Mouse (Mus musculus): ENCODE data around the gene Gfpt2. TPM values are rescaled to one million over a fixed set of nuclear protein-coding genes. Genes with fewer than 3 reads are reported as not detected.
"Not testable (repeated sequence)": the region's sequence is repeated elsewhere in the genome, so short reads cannot be mapped to it uniquely, and the experiment has no call there.

The Gfpt2 gene
- total and polyA plus RNA-seq, 3 experiments: 0.04 TPM; not detected in 2

GRCm38 (mm10) chr11:49808946-49809345, 15.0 kb downstream of the Gfpt2 start:
- TF ChIP-seq SIN3A (IDR thresholded peaks at IDR 0.05; ENCODE audit: low read length) (no peak), EP300 (IDR thresholded peaks at IDR 0.05; ENCODE audit: low read length) (no peak), MYC (IDR thresholded peaks at IDR 0.05; ENCODE audit: low read depth, low read length) (no peak), NRF1 (IDR thresholded peaks at IDR 0.05; ENCODE audit: low read depth, low read length) (no peak), JUN (IDR thresholded peaks at IDR 0.05; ENCODE audit: insufficient read depth, low read depth, low read length) (no peak), MEF2A (IDR thresholded peaks at IDR 0.05; ENCODE audit: borderline replicate concordance, low read depth, low read length) (no peak), GABPA (IDR thresholded peaks at IDR 0.05; ENCODE audit: insufficient replicate concordance, low read depth, low read length) (no peak), MAZ (IDR thresholded peaks at IDR 0.05; ENCODE audit: low read depth, low read length) (no peak), MAX (IDR thresholded peaks at IDR 0.05; ENCODE audit: low read length) (no peak), POLR2A (IDR thresholded peaks at IDR 0.05; ENCODE audit: low read depth, low read length) (no peak), HCFC1 (IDR thresholded peaks at IDR 0.05; ENCODE audit: low read depth, low read length) (no peak), USF1 (IDR thresholded peaks at IDR 0.05; ENCODE audit: low read depth, low read length) (no peak)
- Histone ChIP-seq H3K27ac (ENCODE audit: insufficient read depth, low read depth) (no peak overlapping the region), H3K79me2 (replicated peaks; ENCODE audit: control insufficient read depth, extremely low read depth, insufficient read depth, poor library complexity, severe bottlenecking) (no peaks in the 10 kb centered on the region), H3K4me2 (ENCODE audit: insufficient read depth, low read depth, poor library complexity, severe bottlenecking) (no peak overlapping the region), H3K4me3 (replicated peaks in 1 of 3; ENCODE audit: low read depth in 2 of 3, low read length in 2 of 3, poor library complexity in 1 of 3) (no peak overlapping the region), H3K9ac (ENCODE audit: insufficient read depth, low read depth) (no peak overlapping the region), H3K4me1 (ENCODE audit: control insufficient read depth in 1 of 2, insufficient read depth in 2 of 2) (no peaks in the 10 kb centered on the region), H3K9me3 (replicated peaks; ENCODE audit: low read length) (no peaks in the 10 kb centered on the region), H3K36me3 (replicated peaks in 1 of 2; ENCODE audit: control insufficient read depth in 1 of 2, insufficient read depth in 1 of 2, low read length in 1 of 2) (no peaks in the 10 kb centered on the region), H3K27me3 (replicated peaks) (no peaks in the 10 kb centered on the region)
- dilution Hi-C loops (cut with MboI; ENCODE audit: extremely low pct_ligation_motif_present, extremely low pct_unique_long_range_greater_than_20kb, low sequenced_read_pairs) (no loop called here), in situ Hi-C loops (cut with MboI; ENCODE audit: low pct_ligation_motif_present, low pct_unique_long_range_greater_than_20kb, low sequenced_read_pairs) (no loop called here)
- no peak for DNase-seq (ENCODE audit: extremely low read depth)

- H3K4me3 ChIP-seq (replicated peaks in 1 of 3; ENCODE audit: low read depth in 2 of 3, low read length in 2 of 3, poor library complexity in 1 of 3); H3K36me3 ChIP-seq (replicated peaks in 1 of 2; ENCODE audit: control insufficient read depth in 1 of 2, insufficient read depth in 1 of 2, low read length in 1 of 2); H3K9me3 ChIP-seq (replicated peaks; ENCODE audit: low read length); H3K4me2 ChIP-seq (ENCODE audit: insufficient read depth, low read depth, poor library complexity, severe bottlenecking); H3K9ac ChIP-seq (ENCODE audit: insufficient read depth, low read depth); H3K79me2 ChIP-seq (replicated peaks; ENCODE audit: control insufficient read depth, extremely low read depth, insufficient read depth, poor library complexity, severe bottlenecking); DNase-seq (ENCODE audit: extremely low read depth); in situ Hi-C loops (cut with MboI; ENCODE audit: low pct_ligation_motif_present, low pct_unique_long_range_greater_than_20kb, low sequenced_read_pairs); H3K27me3 ChIP-seq (replicated peaks); H3K27ac ChIP-seq (ENCODE audit: insufficient read depth, low read depth); dilution Hi-C loops (cut with MboI; ENCODE audit: extremely low pct_ligation_motif_present, extremely low pct_unique_long_range_greater_than_20kb, low sequenced_read_pairs); H3K4me1 ChIP-seq (ENCODE audit: control insufficient read depth in 1 of 2, insufficient read depth in 2 of 2): not testable (repeated sequence)
These were observed 16.7 kb downstream of the Gfpt2 start for GRCm38 (mm10) chr11:49810696-49811095.

DNA sequence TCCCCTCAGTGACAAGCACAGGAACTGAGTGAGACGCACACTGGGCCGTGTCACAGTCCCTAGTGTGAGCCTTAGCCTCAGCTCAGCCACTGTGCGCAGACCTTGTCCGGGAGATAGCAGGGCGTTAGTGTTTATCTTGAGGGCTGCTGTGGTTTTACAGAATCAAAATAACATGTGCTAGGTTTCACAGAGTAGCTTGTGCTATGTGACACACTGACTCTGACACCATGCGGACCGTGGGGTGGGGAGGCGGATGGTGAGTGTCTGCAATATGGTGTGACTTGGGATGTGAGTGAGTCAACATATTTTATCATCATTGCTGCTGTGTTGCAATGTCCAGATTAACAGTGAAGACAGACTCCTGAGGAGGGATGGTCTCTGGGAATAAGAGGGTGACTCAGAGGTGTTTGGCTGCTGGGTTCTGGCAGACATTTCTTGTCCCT, 17.1 kb downstream of the Gfpt2 start:
- no peak overlapping the region for H3K9ac ChIP-seq (ENCODE audit: insufficient read depth, low read depth)
- in situ Hi-C loops (cut with MboI; ENCODE audit: low pct_ligation_motif_present, low pct_unique_long_range_greater_than_20kb, low sequenced_read_pairs): no loop called here
- H3K36me3 ChIP-seq (replicated peaks in 1 of 2; ENCODE audit: control insufficient read depth in 1 of 2, insufficient read depth in 1 of 2, low read length in 1 of 2): no peaks in the 10 kb centered on the region
- no peaks in the 10 kb centered on the region for H3K79me2 ChIP-seq (replicated peaks; ENCODE audit: control insufficient read depth, extremely low read depth, insufficient read depth, poor library complexity, severe bottlenecking)
- dilution Hi-C loops (cut with MboI; ENCODE audit: extremely low pct_ligation_motif_present, extremely low pct_unique_long_range_greater_than_20kb, low sequenced_read_pairs): no loop called here
- no peak overlapping the region for H3K4me2 ChIP-seq (ENCODE audit: insufficient read depth, low read depth, poor library complexity, severe bottlenecking)
- DNase-seq (ENCODE audit: extremely low read depth): no peak
- H3K27me3 ChIP-seq (replicated peaks): no peaks in the 10 kb centered on the region
- no peaks in the 10 kb centered on the region for H3K9me3 ChIP-seq (replicated peaks; ENCODE audit: low read length)
- H3K27ac ChIP-seq (ENCODE audit: insufficient read depth, low read depth): no peak overlapping the region
- no peak for TF ChIP-seq MEF2A (IDR thresholded peaks at IDR 0.05; ENCODE audit: borderline replicate concordance, low read depth, low read length)
- no peak for TF ChIP-seq ETS1 (conservative IDR thresholded peaks at IDR 0.05; ENCODE audit: low read depth, low read length)
- no peak for TF ChIP-seq KAT2A (IDR thresholded peaks at IDR 0.05; ENCODE audit: insufficient replicate concordance, low read length)
- TF ChIP-seq ZNF384 (IDR thresholded peaks at IDR 0.05; ENCODE audit: low read depth, low read length): no peak
- TF ChIP-seq ZKSCAN1 (IDR thresholded peaks at IDR 0.05; ENCODE audit: borderline replicate concordance, low read depth, low read length): no peak
- no peak for TF ChIP-seq ZMIZ1 (IDR thresholded peaks at IDR 0.05; ENCODE audit: low read depth, low read length)
- TF ChIP-seq HCFC1 (IDR thresholded peaks at IDR 0.05; ENCODE audit: low read depth, low read length): no peak
- no peak for TF ChIP-seq TCF12 (IDR thresholded peaks at IDR 0.05; ENCODE audit: low read depth, low read length)
- TF ChIP-seq MAX (IDR thresholded peaks at IDR 0.05; ENCODE audit: low read length): no peak
- no peak for TF ChIP-seq SMC3 (IDR thresholded peaks at IDR 0.05; ENCODE audit: low read depth, low read length)
- no peak for TF ChIP-seq CHD2 (IDR thresholded peaks at IDR 0.05; ENCODE audit: low read length)
- TF ChIP-seq E2F4 (IDR thresholded peaks at IDR 0.05; ENCODE audit: insufficient replicate concordance, low read depth, low read length): no peak
- no peak for TF ChIP-seq RAD21 (IDR thresholded peaks at IDR 0.05; ENCODE audit: low read depth, low read length)
- TF ChIP-seq MYC (IDR thresholded peaks at IDR 0.05; ENCODE audit: low read depth, low read length): no peak
- no peak for TF ChIP-seq MAZ (IDR thresholded peaks at IDR 0.05; ENCODE audit: low read depth, low read length)
- TF ChIP-seq IRF4 (IDR thresholded peaks at IDR 0.05; ENCODE audit: low read depth, low read length): no peak
- no peak overlapping the region for H3K4me3 ChIP-seq (replicated peaks in 1 of 3; ENCODE audit: low read depth in 2 of 3, low read length in 2 of 3, poor library complexity in 1 of 3)
- H3K4me1 ChIP-seq (ENCODE audit: control insufficient read depth in 1 of 2, insufficient read depth in 2 of 2): no peaks in the 10 kb centered on the region

All from CH12.LX (cell line).